Mouse (Mus musculus) liver, adult 2 months (tissue): ENCODE measurements at regions not wholly inside any gene's neighbourhood (a gene's known extent, or its start where the extent isn't known, plus 50 kb on each side); places are given as distances from the start of the nearest gene placed in this dataset.

ENCODE experiments used
- DNase-seq: peaks from one replicate; pipeline ENCODE4 v3.0.0-alpha.2; 2011; ENCODE audit warnings: low read depth, low spot score; ENCODE audit errors: extremely low read depth
- H3K27ac ChIP-seq: fragments of 200-500 bp; replicated peaks from 2 replicates; pipeline ENCODE4 v1.5.1; 2012; ENCODE audit warnings: low read depth, mild to moderate bottlenecking, control low read depth, inconsistent platforms, low read length; ENCODE audit not compliant: insufficient read depth
- H3K27me3 ChIP-seq: fragments of 200-500 bp; 2 replicates; pipeline ENCODE4 v1.6.1; 2012; ENCODE audit warnings: mild to moderate bottlenecking, moderate library complexity, low read length, inconsistent platforms; ENCODE audit not compliant: control insufficient read depth, insufficient read depth
- H3K36me3 ChIP-seq: fragments of 200-500 bp; 2 replicates; pipeline ENCODE4 v1.6.1; 2012; ENCODE audit warnings: low read length, inconsistent platforms; ENCODE audit not compliant: control insufficient read depth, insufficient read depth
- H3K4me1 ChIP-seq: fragments of 200-500 bp; 2 replicates; pipeline ENCODE4 v1.6.1; 2011; ENCODE audit warnings: low read length; ENCODE audit not compliant: control insufficient read depth, insufficient read depth
- H3K4me3 ChIP-seq: fragments of 200-500 bp; 2 replicates; pipeline ENCODE4 v1.5.1; 2011; ENCODE audit warnings: low read depth, mild to moderate bottlenecking, control low read depth, low read length, moderate library complexity; ENCODE audit not compliant: insufficient read depth
- H3K79me2 ChIP-seq: fragments of 200-500 bp; 2 replicates; pipeline ENCODE4 v1.6.1; 2012; ENCODE audit warnings: inconsistent platforms, mild to moderate bottlenecking, low read length, moderate library complexity; ENCODE audit not compliant: control insufficient read depth, insufficient read depth
- H3K9ac ChIP-seq: fragments of 200-500 bp; 2 replicates; pipeline ENCODE4 v1.6.1; 2012; ENCODE audit warnings: low read depth, mild to moderate bottlenecking, control low read depth, inconsistent platforms, low read length
- CTCF ChIP-seq: fragments of 200-500 bp; IDR thresholded peaks from 2 replicates; pipeline ENCODE4 v1.5.1; 2011; ENCODE audit warnings: low read depth, low read length, control low read depth
- POLR2A ChIP-seq: fragments of 200-500 bp; IDR thresholded peaks from 2 replicates; pipeline ENCODE4 v1.6.1; 2011; ENCODE audit warnings: low read length, control low read depth; ENCODE audit not compliant: insufficient read depth; ENCODE audit errors: extremely low read depth
- WGBS: fragments of 180-500 bp; shearing (Covaris S2); methylation state at CpG from one replicate; pipeline ENCODE4 v1.1.7; 2018; 5-methylcytosine and 5-hydroxymethylcytosine counted together

GRCm38 (mm10) chr5:126431748-126432147, 809.9 kb upstream of the Tmem132c start:
- TF ChIP-seq CTCF = no peak
- TF ChIP-seq POLR2A = no peak
- WGBS = 79% methylated on average over 1 of the region's 1 CpGs

GRCm38 (mm10) chr5:126438696-126439095, 802.9 kb upstream of the Tmem132c start:
- no peak for TF ChIP-seq POLR2A
- no peak for TF ChIP-seq CTCF
- Histone ChIP-seq H3K4me1 (no peaks in the 10 kb centered on the region), H3K79me2 (no peaks in the 10 kb centered on the region), H3K4me3 (no peak overlapping the region), H3K36me3 (no peaks in the 10 kb centered on the region), H3K9ac (no peak overlapping the region), H3K27ac (no peak overlapping the region), H3K27me3 (no peaks in the 10 kb centered on the region)
- DNase-seq = no peak
- WGBS = 83% methylated on average over 1 of the region's 1 CpGs

More at GRCm38 (mm10) chr5:126431748-126432147, 809.9 kb upstream of the Tmem132c start:
- H3K27ac ChIP-seq = no peak overlapping the region
- H3K79me2 ChIP-seq = no peaks in the 10 kb centered on the region
- H3K4me1 ChIP-seq = no peaks in the 10 kb centered on the region
- H3K9ac ChIP-seq = no peak overlapping the region
- H3K27me3 ChIP-seq = no peaks in the 10 kb centered on the region
- no peak for DNase-seq
- no peaks in the 10 kb centered on the region for H3K36me3 ChIP-seq
- no peak overlapping the region for H3K4me3 ChIP-seq

- Histone ChIP-seq H3K36me3 (no peaks in the 10 kb centered on the region), H3K4me3 (no peak overlapping the region), H3K4me1 (no peaks in the 10 kb centered on the region), H3K27me3 (no peaks in the 10 kb centered on the region), H3K79me2 (no peaks in the 10 kb centered on the region), H3K27ac (no peak overlapping the region), H3K9ac (no peak overlapping the region)
- no peak for DNase-seq
- WGBS = 85% methylated on average over 1 of the region's 1 CpGs
- no peak for TF ChIP-seq POLR2A
- no peak for TF ChIP-seq CTCF
Measured at GRCm38 (mm10) chr5:126440516-126440915, 801.1 kb upstream of the Tmem132c start.

- no peak overlapping the region for H3K4me3 ChIP-seq
- TF ChIP-seq CTCF (no peak), POLR2A (no peak)
- no peaks in the 10 kb centered on the region for H3K27me3 ChIP-seq
- no peaks in the 10 kb centered on the region for H3K79me2 ChIP-seq
- DNase-seq = no peak
- no peaks in the 10 kb centered on the region for H3K4me1 ChIP-seq
- no peaks in the 10 kb centered on the region for H3K36me3 ChIP-seq
- no peak overlapping the region for H3K9ac ChIP-seq
- 82% methylated on average over 3 of the region's 3 CpGs for WGBS
- no peak overlapping the region for H3K27ac ChIP-seq
Measured at GRCm38 (mm10) chr5:126475761-126476160, 765.8 kb upstream of the Tmem132c start.

GRCm38 (mm10) chr5:126522076-126522475, 719.5 kb upstream of the Tmem132c start:
- no peak overlapping the region for H3K9ac ChIP-seq
- WGBS = 90% methylated on average over 4 of the region's 4 CpGs
- peaks cover 4% of the 10 kb centered on the region for H3K4me1 ChIP-seq
- H3K36me3 ChIP-seq = no peaks in the 10 kb centered on the region
- no peak for TF ChIP-seq POLR2A
- TF ChIP-seq CTCF = no peak
- H3K27me3 ChIP-seq = no peaks in the 10 kb centered on the region
- H3K79me2 ChIP-seq = no peaks in the 10 kb centered on the region
- H3K4me3 ChIP-seq = no peak overlapping the region
- H3K27ac ChIP-seq = no peak overlapping the region
- DNase-seq = no peak

GRCm38 (mm10) chr5:126525863-126526262, 715.7 kb upstream of the Tmem132c start:
- H3K27me3 ChIP-seq = no peaks in the 10 kb centered on the region
- no peaks in the 10 kb centered on the region for H3K36me3 ChIP-seq
- H3K4me1 ChIP-seq = peaks cover 6% of the 10 kb centered on the region
- no peak overlapping the region for H3K9ac ChIP-seq
- WGBS = 93% methylated on average over 4 of the region's 4 CpGs
- no peak overlapping the region for H3K27ac ChIP-seq
- no peaks in the 10 kb centered on the region for H3K79me2 ChIP-seq
- no peak overlapping the region for H3K4me3 ChIP-seq
- no peak for DNase-seq
- TF ChIP-seq CTCF = no peak
- TF ChIP-seq POLR2A = no peak
